Mouse (Mus musculus) thymus, adult 2 months (tissue): Measurements from ENCODE around the gene Ccdc163.

Experiments used
- CTCF ChIP-seq: fragments of 200-500 bp; IDR thresholded peaks from 2 replicates; pipeline ENCODE4 v1.5.1; 2012; ENCODE audit warnings: mild to moderate bottlenecking, control low read depth, low read length, moderate library complexity, borderline replicate concordance; ENCODE audit not compliant: control insufficient read depth, poor library complexity, insufficient read depth; ENCODE audit errors: extremely low read depth
- POLR2A ChIP-seq: fragments of 200-500 bp; IDR thresholded peaks from 2 replicates; pipeline ENCODE4 v1.6.1; 2012; ENCODE audit warnings: mild to moderate bottlenecking, low read length, control low read depth, moderate library complexity; ENCODE audit not compliant: control insufficient read depth, poor library complexity, insufficient read depth; ENCODE audit errors: extremely low read depth

DNA sequence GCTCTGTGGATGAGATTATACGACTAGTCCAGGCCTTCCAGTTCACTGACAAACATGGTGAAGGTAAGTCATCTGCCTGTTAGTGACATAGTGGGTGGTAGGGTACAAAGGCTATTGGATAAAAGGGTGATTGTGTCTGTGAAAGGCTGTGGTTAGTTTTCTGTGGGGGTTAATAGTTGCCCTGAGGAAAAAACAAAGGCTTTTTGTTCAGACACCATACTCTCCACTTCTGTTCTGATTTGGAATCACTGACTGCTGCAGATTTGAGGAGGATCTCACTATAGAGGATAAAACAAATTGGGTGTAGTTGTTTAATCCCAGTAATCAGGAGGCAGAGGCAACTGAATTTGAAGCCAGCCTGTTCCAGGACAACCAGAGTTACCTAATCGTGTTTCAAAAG is 14.5 kb upstream of the Ccdc163 start:
- TF ChIP-seq POLR2A: no peak
- TF ChIP-seq CTCF: no peak
